Mouse (Mus musculus) ES-E14 (cell line): Measurements from ENCODE around the gene Uqcr10. TPM values are rescaled to one million over a fixed set of nuclear protein-coding genes. Genes with fewer than 3 reads are reported as not detected.

Experiments
- DNase-seq: peaks from one replicate; pipeline ENCODE4 v3.0.0-alpha.2; 2013; ENCODE audit warnings: low read depth, low spot score
- H3K27ac ChIP-seq: 2 replicates; pipeline ENCODE4 v1.5.1; 2012; ENCODE audit warnings: low read depth, mild to moderate bottlenecking, low read length, moderate library complexity, mixed read lengths; ENCODE audit not compliant: poor library complexity, insufficient read depth, severe bottlenecking
- H3K36me3 ChIP-seq: 2 replicates; pipeline ENCODE4 v1.6.1; 2012; ENCODE audit warnings: mild to moderate bottlenecking, low read length, moderate library complexity, mixed read lengths; ENCODE audit not compliant: control insufficient read depth, poor library complexity, insufficient read depth, severe bottlenecking
- H3K4me1 ChIP-seq, 2 experiments: fragments of 150-350 bp in 1 of 2; sonication (generic) in 1 of 2; 2 replicates each; pipeline ENCODE4 v1.6.1; 2012; ENCODE audit warnings: low read length in 2 of 2, mild to moderate bottlenecking in 1 of 2, mixed read lengths in 1 of 2; ENCODE audit not compliant: control insufficient read depth in 2 of 2, insufficient read depth in 2 of 2, poor library complexity in 1 of 2
- H3K4me3 ChIP-seq, 2 experiments: fragments of 150-350 bp in 1 of 2; sonication (generic) in 1 of 2; 2 replicates each; pipeline ENCODE4 v1.5.1; 2012; ENCODE audit warnings: low read length in 2 of 2, low read depth in 1 of 2, mild to moderate bottlenecking in 1 of 2, mixed read lengths in 1 of 2; ENCODE audit not compliant: insufficient read depth in 1 of 2, poor library complexity in 1 of 2, severe bottlenecking in 1 of 2
- H3K9ac ChIP-seq: 2 replicates; pipeline ENCODE4 v1.6.1; 2012; ENCODE audit warnings: low read depth, mild to moderate bottlenecking, low read length, mixed read lengths; ENCODE audit not compliant: poor library complexity, insufficient read depth, severe bottlenecking
- H3K9me3 ChIP-seq: fragments of 150-350 bp; sonication (generic); 2 replicates; pipeline ENCODE4 v1.6.1; 2012; ENCODE audit warnings: low read depth, mild to moderate bottlenecking, low read length; ENCODE audit not compliant: control insufficient read depth, insufficient read depth
- CHD2 ChIP-seq: IDR thresholded peaks from 2 replicates; pipeline ENCODE4 v1.6.1; 2014; ENCODE audit warnings: mild to moderate bottlenecking, low read depth, low read length, inconsistent platforms
- HCFC1 ChIP-seq: IDR thresholded peaks from 2 replicates; pipeline ENCODE4 v1.6.1; 2012; ENCODE audit warnings: low read length, inconsistent platforms, borderline replicate concordance; ENCODE audit not compliant: insufficient read depth
- MAFK ChIP-seq: IDR thresholded peaks from 2 replicates; pipeline ENCODE4 v1.6.1; 2014; ENCODE audit warnings: mild to moderate bottlenecking, low read depth, low read length, inconsistent platforms; ENCODE audit not compliant: insufficient read depth
- ZC3H11A ChIP-seq: IDR thresholded peaks from 2 replicates; pipeline ENCODE4 v1.6.1; 2012; ENCODE audit warnings: low read depth, mild to moderate bottlenecking, inconsistent platforms, low read length, borderline replicate concordance
- ZNF384 ChIP-seq: IDR thresholded peaks from 2 replicates; pipeline ENCODE4 v1.6.1; 2012; ENCODE audit warnings: low read depth, low read length, inconsistent platforms
- in situ Hi-C, 2 experiments: fragments of 600-800 bp; cut with MboI; formaldehyde crosslinking; loops; one replicate each; pipeline ENCODE4 v1.15.1; 2025; ENCODE audit warnings: low sequenced_read_pairs in 2 of 2, inconsistent platforms in 1 of 2; ENCODE audit not compliant: unreplicated experiment in 2 of 2
- total RNA-seq: library from RNA; depleted of rRNA; stranded (reverse); fragments of 300-350 nt; gene quantifications from 2 replicates; pipeline ENCODE4 v1.2.3, GENCODE M21; 2012

Uqcr10 gene
- total RNA-seq, 1 experiment, result 963 TPM

DNA sequence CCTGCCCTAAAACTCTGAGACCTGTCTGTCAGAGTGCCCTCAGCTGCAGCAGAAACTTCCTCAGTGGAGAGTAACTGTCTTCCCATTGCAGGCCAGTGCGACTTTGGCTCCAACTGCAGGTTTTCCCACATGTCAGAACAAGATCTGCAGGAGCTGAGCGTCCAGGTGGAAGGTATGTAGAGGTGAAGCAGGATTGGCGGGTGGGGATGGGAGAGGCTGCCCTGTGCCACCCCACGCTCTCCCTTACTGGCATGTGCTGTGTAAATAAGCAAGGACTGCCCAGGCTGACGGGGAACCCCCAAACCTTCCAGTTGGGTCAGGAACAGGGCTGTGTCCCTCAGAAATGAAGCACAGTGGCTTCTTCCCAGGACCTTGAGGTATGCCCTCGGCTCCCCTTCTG lies 26.0 kb upstream of the Uqcr10 start:
- Histone ChIP-seq H3K4me3 (no peak overlapping the region), H3K36me3 (no peaks in the 10 kb centered on the region; the same call in 1 of the 2 replicates), H3K9ac (no peak overlapping the region), H3K27ac (no peak overlapping the region; the same call in 1 of the 2 replicates), H3K4me1 (peaks cover 0 to 10% of the 10 kb centered on the region in 2 experiments; a peak in 2 of 4 replicates), H3K9me3 (no peaks in the 10 kb centered on the region)
- TF ChIP-seq CHD2 (no peak), MAFK (no peak), HCFC1 (no peak), ZNF384 (no peak), ZC3H11A (no peak)
- in situ Hi-C loops, result no loop called here
- no peak for DNase-seq

DNA sequence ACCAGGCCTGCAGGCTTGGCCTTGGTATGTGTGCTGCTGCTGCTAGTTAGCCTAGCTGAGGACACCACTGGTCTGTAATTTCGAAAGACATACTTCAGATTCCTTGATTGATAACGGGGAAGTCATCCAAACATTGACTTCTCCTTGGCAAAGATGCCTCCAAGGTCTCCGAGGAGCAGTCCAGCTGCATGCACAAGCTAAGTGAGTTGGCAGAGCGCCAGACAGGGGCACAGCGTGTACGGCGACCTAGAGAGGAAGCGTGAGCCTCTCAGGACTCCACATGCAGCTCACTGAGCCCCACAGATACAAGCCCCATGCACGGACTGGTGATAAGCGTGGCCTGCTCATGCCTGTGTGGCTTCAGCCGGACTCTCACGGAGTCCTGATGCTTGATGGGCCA lies 25.5 kb upstream of the Uqcr10 start:
- TF ChIP-seq HCFC1 (no peak), CHD2 (no peak), ZNF384 (no peak), MAFK (no peak), ZC3H11A (no peak)
- no peak overlapping the region for H3K9ac ChIP-seq
- H3K9me3 ChIP-seq, result no peaks in the 10 kb centered on the region
- H3K4me3 ChIP-seq, result no peak overlapping the region
- H3K4me1 ChIP-seq, result peaks cover 0 to 7% of the 10 kb centered on the region in 2 experiments; a peak in 1 of 4 replicates
- no peak overlapping the region for H3K27ac ChIP-seq
- in situ Hi-C loops, result no loop called here
- no peaks in the 10 kb centered on the region; the same call in 1 of the 2 replicates for H3K36me3 ChIP-seq
- DNase-seq, result no peak

- Histone ChIP-seq H3K4me1 (peaks cover 2 to 9% of the 10 kb centered on the region in 2 experiments; a peak in 1 of 4 replicates), H3K9ac (no peak overlapping the region), H3K36me3 (no peaks in the 10 kb centered on the region; the same call in 1 of the 2 replicates), H3K27ac (no peak overlapping the region), H3K4me3 (no peak overlapping the region), H3K9me3 (no peaks in the 10 kb centered on the region)
- in situ Hi-C loops, result no loop called here
- no peak for DNase-seq
- TF ChIP-seq MAFK (no peak), ZC3H11A (no peak), CHD2 (no peak), HCFC1 (no peak), ZNF384 (no peak)
Observed at GRCm38 (mm10) chr11:4721728-4722127, 17.6 kb upstream of the Uqcr10 start.

- Histone ChIP-seq H3K4me3 (no peak overlapping the region), H3K36me3 (no peaks in the 10 kb centered on the region; the same call in 1 of the 2 replicates), H3K27ac (no peak overlapping the region), H3K9me3 (no peaks in the 10 kb centered on the region), H3K9ac (no peak overlapping the region), H3K4me1 (peaks cover 2 to 9% of the 10 kb centered on the region in 2 experiments; a peak in 1 of 4 replicates)
- TF ChIP-seq CHD2, result no peak
- no peak for TF ChIP-seq ZC3H11A
- TF ChIP-seq MAFK, result no peak
- no peak for DNase-seq
- in situ Hi-C loops, result no loop called here
Observed at GRCm38 (mm10) chr11:4720900-4721580, 16.9 kb upstream of the Uqcr10 start.

GRCm38 (mm10) chr11:4720393-4720792 lies 16.3 kb upstream of the Uqcr10 start:
- Histone ChIP-seq H3K4me1 (peaks cover 2 to 9% of the 10 kb centered on the region in 2 experiments; a peak in 1 of 4 replicates), H3K36me3 (no peaks in the 10 kb centered on the region), H3K27ac (no peak overlapping the region), H3K9ac (no peak overlapping the region), H3K4me3 (no peak overlapping the region), H3K9me3 (no peaks in the 10 kb centered on the region)
- in situ Hi-C loops, result no loop called here
- no peak for DNase-seq
- TF ChIP-seq MAFK, result no peak
- no peak for TF ChIP-seq CHD2
- no peak for TF ChIP-seq HCFC1
- TF ChIP-seq ZNF384, result no peak
- TF ChIP-seq ZC3H11A, result no peak
